Mouse (Mus musculus): ENCODE data around the gene Rps26.
A peak's percentile ranks its signal among the peaks of the same experiment; 100 is the strongest.

The Rps26 gene

DNA sequence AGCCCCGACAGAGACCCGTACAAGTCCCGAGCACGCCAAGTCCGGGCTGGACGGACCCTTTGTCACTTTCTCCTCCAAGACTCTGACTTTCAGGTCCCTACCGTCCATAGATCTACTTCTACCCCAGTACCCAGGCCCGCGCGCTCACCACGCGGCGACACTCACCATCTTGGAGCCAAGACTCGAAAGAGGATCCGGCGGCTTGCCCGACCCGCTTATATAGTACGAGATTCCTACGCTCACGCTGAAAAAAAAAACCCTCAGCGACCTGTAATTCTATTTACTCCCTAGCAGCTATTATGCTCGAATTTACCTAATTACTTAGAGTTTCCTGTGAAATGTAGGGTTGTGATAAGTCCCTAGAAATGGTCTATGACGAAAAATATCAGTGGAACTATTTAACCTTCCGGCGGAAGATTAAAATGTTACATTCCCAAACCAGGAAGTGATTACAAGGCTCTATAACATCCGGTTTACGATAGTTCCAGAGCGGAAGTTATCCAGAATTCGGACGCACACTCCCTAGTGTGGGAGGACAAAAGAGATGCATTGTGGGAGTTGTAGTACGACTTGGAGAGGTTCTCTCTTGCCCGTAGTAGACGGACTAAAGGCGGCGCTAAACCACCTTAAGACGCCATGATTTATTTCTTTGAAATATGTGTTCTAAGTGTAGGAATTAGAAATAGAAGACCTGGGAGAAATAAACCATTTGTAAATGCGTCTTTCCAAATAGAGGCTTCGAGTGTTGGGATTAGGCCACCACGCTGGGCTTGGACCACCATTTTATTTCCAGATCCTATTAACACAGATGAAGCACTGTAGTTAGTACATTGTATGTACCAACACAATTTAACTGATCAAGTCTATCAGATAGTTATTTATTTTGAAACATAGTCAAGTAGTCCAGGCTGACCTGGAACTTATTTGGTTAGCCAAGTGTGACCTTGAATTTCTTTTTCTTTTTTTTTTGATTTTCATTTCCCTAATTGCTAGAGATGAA lies at the start of gene Rps26:
Gene Rps26, minus strand, starts transcription at position 437 of the 1,000 bp plus-strand sequence.
- peak; percentile 85 for DNase-seq

DNA sequence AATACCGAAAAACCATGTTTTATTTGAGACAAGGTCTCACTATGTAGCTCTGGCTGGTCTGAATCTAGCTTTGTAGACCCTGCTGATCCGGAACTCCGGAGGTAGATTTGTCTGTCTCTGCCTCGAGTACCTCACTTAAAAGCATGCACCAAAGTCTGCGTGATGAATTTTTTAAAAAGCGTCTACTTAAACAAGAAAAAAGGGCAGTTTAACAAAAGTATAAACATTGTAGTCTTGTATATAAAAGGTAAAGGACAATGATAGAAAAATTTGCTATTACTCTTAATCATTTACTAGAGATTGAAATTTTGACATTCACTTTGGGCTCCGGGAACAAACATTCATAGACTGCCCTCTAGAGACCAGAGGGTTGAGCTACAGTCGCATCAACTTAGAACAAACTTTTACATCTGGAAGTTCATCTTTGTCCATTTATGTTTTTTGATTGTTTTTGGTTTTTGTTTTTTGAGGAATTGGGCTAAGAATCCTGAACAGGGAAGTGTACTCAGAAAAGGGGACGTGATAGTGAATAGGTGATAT lies 48.0 kb upstream of the Rps26 start:
- DNase-seq, result no peak

DNA sequence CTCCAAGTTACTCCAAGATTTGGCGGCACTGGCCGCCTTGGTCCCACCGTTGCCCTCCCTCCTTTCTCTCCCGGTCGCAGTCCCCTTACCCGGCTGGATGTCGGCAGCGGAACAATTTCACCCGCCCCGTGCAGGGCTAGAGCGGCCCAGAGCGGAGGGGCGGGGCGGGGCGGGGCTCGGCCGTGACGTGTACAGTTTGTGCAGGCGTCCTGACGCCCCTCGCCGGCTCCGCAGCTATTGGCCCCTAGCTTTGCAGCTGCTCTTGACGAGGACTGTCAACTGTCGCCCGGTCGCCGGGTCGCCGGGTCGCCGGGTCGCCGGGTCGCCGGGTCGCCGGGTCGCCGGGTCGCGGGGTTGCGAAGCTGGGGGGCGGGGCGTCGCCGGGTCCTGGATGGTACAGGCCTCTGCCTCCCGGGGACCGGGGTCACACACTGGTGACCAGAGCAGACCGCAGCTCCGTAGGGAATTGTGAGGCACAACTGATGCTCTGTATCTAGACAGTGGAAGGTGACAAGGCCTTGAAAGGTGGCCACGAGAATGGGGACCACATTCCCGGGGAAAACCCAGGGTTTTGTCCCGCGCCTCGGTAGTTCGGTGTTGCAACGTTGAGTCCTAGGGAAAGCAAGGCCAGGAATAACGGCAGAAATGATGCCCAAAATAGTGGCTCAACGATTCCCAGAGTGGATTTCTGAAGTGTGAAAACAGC lies 47.4 kb upstream of the Rps26 start, which contains the start of gene Suox:
Gene Suox, minus strand, starts transcription at position 311 of the 706 bp plus-strand sequence.
- DNase-seq, result peak; percentile 83

DNA sequence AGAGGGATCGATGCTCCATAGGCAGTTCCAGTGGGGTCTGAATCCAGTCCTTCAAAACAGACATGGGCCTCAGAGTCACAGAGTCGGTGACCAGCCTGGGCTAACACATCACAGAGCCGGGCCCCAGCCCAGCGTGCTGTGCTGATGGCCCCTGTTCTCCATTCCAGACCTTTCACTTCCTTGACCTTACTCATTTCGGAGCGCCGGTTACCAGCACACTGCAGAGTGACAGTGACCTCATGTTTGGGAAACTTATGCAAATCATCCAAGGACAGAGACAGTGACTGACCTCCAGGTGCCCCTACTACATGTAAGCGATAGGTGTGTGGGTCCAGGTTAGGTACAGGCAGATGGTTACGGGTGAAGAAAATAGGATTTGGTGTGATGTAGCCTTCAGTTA lies 44.6 kb upstream of the Rps26 start:
- DNase-seq, result no peak

DNA sequence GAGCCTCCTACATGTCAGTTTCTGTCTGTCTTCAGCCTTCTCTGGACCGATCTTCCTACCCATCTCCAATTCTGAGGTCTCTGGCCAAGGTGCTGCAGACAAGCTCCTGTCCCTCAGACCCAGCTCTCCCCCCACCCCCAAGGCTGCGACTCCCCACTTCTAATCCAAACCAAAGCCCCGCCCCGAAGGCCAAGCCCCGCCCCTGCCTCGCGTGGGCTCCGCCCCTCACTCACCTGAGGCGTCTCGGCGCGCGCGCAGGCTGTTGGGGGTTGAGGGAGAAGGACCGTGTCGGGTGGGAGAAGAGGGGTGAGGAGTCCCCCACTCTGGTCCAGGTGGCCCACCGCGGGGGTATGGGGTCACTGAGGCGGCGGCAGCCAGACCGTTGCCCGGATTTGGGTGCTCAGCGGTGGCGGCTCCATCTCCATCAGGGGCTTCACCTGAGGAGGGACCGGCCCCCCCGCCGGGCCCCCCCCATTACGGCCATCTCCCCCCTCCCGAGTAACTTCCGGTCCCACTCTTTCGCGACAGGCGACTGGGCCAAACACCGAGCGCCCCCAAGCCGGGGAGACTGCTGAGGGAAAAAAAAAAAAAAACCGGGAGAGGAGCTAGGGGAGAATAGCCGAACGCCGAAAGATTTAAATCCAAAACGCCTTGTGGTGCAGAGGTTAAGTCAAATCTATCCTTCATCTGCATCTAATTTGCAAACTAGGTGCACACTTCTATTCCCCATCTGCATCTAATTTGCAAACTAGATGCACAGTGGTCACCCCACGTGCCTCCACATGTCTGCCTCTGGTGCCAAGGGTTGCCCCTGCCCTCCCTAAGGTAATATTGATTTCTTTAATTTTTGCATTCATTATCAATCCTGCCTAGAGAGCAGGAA lies 42.5 kb upstream of the Rps26 start:
- DNase-seq, result peak; percentile 64

DNA sequence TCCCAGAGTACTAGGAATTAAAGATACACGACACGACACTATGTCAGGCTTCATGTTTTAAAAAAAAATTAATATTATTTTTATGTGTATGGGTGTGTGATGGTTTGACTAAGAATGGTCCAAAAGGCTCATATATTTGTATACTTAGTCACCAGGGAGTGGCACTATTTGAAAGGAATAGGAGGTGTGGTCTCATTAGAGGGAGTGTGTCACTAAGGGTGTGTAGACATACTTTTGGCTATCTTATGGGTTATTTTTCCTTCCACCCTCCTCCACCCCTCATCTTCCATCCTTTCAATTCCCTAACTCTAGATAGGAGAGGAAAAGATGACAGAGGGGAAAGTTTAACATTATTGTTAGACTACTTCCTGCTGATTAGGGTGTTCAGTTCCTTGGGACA lies 39.3 kb upstream of the Rps26 start:
- DNase-seq, result no peak

DNA sequence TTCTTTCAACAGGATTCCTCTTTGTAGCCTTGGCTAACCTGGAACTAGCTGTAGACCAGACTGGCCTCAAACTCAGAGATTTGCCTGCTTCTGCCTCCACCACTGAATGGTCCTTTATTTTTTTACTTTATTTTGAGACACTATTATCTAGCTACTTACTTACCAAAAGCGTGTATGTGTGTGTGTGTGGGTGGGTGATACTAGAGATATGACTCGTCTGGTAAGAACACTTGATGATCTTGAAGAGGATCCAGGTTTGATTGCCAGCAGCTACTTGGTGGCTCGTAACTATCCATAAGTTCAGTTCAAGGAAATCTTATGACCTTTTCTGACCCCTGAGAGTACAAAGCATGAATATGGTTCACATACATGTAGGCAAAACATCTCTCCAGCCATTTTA lies 38.8 kb upstream of the Rps26 start:
- DNase-seq, result no peak

DNA sequence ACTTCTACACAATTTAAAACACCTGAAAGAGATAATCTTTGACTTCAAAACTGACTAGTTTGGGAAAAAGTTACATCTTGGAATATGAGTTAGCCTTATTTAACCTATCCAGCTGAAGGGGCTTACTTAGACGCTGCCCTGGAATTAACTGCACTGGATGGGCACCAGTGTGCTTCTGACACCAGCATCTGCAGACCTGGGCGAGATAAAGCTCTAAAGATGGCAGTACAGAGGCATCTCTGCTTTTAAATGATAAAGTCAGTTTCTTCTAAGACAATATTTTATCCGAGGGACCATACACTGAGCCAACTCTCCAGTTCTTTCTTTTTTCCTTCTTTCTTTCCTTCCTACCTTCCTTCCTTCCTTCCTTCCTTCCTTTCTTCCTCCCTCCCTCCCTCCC lies 38.3 kb upstream of the Rps26 start:
- no peak for DNase-seq

DNA sequence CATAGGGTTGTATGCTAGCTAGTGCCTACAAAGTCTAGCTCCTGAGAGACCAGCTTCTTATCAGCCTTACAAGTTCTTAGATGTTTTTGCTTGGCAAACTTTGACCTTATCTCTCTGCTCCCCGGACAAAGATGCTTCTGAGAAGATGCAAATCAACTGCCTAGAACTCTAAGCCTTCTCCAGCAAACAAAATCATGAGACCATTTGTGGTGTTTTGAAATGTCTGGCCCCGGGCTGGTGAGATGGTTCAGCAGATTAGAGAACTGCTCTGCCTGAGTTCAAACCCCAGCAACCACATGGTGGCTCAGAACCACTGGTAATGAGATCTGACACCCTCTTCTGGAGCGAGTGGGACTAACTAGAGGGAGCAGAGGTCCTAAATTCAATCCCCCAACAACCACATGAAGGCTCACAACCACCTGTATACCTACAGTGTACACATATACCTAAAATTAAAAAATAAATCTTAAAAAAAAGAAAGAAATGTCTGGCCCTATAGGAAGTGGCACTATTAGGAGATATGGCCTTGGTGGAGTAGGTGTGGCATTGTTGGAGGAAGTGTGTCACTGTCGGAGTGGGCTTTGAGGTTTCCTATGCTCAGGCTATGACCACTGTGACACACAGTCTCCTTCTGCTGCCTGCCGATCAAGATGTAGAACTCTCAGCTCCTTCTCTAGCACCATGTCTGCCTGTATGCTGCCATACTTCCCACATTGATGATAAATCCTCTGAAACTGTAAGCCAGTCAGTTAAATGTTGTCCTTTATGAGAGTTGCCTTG lies 37.1 kb upstream of the Rps26 start:
- DNase-seq, result no peak

DNA sequence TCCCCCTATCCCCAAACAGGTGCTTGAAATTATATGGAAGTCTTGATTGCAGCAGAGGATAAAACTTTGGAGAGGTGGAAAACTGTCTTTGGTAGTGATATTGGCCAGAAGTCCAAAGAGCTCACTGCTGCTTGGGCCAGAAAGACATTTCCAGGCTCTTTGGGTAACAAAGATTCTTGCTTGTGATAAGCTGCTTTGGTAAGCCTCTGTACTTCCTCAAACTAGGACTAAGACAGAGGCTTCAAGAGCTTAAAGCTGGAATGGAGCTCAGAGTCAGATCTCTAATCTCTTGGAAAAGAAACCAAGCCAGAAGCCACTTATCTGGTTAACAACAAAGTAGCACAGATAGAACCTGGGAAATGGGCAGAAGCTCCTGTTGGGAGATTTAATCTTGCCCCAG lies 35.9 kb upstream of the Rps26 start:
- no peak for DNase-seq

DNA sequence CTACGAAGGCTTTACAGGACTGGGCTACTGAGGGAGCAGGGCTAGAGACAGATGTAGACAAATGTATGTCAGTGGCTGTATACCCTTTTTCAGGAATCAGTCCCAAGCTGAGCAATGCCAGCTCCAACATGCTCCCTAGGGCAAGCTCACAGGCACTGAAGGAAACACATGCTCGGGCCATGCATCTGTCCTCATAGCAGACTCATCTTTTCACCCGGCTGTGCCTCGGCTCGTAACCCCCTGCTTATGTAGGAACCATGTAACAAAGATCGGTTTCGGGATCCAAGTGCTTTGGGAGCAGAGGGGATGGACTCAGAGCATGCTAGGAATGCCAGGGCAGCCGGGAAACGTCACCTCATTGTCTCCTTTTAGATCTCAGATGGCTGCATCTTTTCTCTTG lies 32.9 kb upstream of the Rps26 start:
- no peak for DNase-seq

DNA sequence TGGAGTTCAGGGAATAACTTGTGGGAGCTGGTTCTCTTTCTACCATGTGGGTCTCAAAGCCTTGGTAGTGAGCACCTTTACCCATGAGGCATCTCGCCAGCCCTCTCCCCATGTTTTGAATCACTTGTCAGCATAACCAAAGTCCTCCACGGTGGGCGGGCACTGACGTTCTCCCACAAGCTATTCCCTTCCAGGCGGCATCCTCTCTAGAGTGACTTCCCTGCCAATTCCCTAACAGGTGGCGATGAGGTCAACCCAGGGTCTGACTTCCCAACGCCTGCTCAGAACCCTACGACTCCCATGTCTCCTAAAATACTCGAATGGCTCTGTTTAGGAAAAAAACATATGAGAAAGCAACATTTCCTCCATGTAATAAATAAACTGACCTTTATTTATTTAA lies 31.3 kb upstream of the Rps26 start:
- no peak for DNase-seq

DNA sequence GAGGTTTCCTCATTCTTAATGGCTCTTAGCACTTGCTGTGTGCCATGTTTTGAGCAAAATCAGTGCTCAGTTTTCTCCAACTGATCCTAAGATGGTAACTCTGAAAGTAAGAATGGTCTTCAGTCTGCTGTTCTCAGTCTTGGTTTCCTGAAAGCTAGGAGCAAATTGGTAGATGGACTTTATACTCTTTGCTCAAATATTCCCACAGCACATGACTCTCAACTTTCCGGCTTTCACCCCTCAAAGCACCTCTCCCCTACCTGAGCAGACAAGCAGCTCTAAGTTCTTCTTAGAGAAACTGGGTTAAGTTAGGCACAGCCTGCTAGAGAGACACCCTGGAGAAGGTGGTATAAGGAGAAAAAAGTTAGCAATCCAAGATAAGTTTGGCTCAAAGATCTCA lies 30.2 kb upstream of the Rps26 start:
- DNase-seq, result no peak

DNA sequence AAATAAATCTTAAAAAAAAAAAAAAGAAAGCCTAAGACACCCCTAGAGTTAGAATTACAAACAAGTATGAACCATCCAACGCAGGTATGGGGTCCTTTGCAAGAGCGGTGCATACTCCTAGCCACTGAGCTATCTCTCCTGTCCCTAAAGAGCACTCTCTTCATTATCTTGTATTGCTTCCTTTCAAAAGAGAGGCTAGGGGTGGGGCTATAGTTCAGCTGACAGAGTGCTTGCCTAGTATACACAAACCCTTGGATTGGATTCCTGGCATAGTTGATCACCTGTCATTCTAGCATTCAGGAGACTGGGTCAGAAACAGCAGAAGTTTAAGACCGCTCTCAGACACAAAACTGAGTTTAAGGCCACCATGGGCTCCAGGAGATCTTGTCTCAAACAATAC lies 28.7 kb upstream of the Rps26 start:
- DNase-seq, result no peak

DNA sequence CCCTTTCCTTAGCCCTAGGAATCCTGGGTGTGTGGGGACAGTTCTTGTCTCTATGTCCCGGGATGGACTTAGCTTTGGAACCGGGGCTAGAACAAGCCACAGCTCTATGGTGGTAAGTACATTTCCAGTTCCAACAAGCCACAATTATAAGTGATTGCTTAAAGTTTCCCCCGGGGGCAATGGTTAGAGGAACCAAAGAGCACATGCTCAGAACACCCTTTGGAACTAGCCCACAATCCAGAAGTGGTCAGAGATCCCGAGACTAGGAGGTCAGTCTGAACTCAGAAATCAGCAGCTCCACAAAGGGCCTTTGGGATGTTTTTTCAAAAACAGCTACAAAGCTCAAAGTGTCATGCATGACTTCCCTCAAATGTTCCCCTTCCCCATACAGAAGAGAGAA lies 27.3 kb upstream of the Rps26 start:
- no peak for DNase-seq

DNA sequence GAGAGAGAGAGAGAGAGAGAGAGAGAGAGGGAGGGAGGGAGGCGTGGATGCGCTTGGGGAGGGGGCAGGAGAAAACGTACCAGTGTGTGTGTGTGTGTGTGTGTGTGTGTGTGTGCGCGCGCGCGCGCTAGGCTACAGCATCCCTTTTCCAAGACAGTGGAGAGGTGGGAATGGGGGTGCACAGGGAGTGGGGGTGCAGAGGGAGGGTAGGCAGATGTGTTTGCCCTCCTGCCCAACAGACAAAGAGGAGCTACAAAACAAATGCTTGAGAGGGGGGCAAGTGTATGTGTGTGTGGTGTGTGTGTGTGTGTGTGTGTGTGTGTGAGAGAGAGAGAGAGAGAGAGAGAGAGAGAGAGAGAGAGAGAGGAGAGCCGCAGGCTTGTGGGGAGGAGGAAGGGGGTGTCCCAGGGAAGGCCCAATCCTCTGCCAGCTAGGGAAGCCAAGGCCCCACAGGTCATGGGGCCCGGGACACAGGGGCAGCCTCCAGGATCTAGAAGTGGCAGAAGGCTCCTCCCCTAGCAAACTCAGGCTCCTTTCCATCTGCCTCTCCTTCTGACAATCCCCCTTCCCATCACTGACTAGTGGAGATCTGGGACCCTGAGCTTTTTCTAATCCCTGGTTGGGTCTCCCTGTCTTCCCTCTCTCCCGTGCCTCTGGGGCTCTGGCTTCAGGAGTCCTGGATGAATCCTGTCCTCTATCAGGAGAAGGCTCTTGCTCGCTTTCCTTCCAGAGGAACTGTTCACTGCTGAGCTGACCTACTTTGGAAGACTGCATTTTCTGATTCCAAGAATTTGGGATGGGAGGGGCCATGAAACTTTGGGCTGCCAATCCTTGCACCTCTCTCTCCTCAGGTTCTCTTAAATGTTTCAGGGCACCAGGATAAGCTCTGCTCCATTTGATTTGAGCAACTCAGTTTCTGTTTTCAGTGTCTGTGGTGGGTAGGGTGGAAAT lies 19.9 kb upstream of the Rps26 start:
- peak; percentile 75 for DNase-seq

DNA sequence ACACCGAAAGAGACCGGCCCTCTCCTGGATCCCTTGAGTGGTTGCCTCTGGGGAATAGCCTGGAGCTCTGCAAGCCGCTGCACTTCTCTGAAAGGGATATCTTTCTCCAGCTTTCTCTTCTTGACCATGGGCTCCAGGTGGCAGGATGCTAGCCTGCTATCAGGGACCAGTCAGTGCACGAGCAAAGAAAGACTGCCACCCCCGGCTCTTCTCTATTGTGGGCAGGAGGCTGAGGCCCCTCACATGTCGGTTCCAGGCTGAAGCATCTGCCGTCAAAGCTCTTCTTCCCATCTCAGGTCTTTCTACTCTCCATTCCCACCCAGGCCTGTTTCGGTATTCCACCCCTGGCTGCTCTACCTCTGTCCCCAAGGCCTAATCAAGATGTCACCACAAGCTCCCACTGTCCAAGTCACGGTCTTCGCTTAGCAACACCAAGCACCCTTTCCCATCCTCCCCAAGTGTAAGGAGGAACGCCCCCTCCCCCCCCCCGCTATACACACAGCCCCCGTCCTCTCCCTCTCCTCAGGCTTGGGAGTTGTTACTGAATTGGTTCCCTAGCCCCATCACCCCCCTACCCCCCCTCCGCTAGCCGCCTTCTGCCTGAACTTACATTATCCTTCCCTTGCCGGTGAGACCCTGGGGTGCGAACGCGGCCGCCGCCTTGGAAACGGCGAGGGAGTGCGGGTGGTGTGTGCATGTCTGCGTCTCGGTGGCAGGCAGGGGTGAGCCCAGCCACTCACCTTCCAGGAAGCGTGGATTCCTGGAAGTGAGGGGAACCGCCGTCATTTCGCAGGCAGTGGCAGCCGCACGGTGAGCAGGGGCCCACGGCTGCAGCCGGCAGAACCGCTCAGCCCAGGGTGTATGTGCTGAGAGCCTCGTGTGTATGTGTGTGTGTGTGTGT lies 18.8 kb upstream of the Rps26 start, which contains the start of gene Ikzf4:
Gene Ikzf4, minus strand, starts transcription at position 881 of the 901 bp plus-strand sequence.
- peak; percentile 64 for DNase-seq

DNA sequence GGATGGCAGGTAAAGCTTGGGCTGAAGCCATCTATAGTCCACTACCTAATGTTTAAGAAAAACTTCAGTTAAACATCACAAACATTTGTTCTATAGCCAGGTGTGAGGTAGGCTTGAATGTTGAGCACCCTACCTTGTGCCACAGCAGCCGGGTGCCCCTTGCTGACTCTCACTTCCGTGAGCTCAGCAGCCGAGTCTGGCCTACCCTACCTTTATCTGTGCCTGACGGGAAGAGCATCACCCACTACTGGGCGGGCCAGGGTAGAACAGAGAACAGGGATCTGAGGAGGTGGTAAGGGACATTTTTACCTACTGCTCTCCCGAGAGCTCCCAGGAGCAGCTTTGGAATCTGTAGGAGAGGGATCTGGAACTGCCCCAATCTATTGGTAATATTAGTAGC lies 16.2 kb upstream of the Rps26 start:
- no peak for DNase-seq

DNA sequence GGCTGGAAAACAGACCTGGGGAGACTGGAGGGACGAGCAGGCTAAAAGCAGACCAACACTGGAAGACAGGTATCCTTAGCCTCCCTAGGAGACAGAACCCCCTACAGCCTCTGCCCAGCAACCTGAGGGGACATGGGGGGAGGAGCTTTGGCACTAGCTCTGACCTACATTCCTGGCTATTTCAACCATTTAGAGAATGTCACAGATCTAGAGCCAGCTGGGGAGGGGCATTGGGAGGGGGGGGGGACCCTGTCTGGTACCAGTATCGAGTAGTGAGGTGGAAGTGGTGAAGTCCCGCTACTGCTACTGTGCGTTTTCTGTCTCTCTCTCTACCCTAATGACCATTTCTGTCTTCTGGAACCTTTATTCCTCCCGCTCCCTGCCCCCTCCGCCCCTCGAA lies 15.3 kb upstream of the Rps26 start:
- no peak for DNase-seq
